Mouse (Mus musculus): ENCODE measurements around the gene Zfp385a.
"Not testable (repeated sequence)": the region's sequence is repeated elsewhere in the genome, so short reads cannot be mapped to it uniquely, and the experiment has no call there.

Zfp385a gene

DNA sequence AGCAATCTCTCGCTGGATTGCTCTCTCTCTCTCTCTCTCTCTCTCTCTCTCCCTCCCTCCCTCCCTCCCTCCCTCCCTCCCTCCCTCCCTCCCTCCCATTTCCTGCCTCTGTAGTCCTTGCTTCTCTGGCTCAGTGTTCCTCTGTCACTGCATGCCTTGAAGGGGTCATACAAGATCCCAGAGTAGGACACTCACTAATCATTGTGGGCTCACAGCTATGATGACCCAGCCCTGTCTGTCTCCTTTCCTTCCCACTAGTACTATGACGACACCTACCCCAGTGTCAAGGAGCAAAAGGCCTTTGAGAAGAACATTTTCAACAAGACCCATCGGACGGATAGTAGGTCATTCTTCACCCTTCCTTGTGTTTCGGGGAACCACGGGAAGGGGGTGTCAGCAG lies 49.5 kb downstream of the Zfp385a start:
- DNase-seq (ENCODE audit: low spot score): no peak

DNA sequence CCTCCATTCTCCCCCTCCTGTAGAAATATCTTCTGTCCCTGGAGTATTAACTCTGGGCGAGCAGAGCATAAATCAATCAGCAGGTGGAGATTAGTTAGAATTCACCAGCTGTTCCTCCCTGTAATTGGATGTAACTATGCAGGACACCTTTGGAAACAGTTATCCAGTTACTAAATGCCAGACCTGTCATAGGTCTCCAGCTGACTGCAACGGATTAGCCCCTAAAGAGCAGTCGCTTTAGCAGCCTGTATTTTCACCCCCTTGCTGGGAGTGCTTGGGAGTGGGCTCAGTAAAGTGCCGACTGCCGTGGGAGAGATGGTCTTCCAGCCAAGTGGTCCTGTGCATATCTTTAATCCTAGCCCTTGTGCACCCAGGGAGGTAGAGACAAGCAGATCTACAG lies 50.3 kb downstream of the Zfp385a start:
- no peak for DNase-seq (ENCODE audit: low spot score)

DNA sequence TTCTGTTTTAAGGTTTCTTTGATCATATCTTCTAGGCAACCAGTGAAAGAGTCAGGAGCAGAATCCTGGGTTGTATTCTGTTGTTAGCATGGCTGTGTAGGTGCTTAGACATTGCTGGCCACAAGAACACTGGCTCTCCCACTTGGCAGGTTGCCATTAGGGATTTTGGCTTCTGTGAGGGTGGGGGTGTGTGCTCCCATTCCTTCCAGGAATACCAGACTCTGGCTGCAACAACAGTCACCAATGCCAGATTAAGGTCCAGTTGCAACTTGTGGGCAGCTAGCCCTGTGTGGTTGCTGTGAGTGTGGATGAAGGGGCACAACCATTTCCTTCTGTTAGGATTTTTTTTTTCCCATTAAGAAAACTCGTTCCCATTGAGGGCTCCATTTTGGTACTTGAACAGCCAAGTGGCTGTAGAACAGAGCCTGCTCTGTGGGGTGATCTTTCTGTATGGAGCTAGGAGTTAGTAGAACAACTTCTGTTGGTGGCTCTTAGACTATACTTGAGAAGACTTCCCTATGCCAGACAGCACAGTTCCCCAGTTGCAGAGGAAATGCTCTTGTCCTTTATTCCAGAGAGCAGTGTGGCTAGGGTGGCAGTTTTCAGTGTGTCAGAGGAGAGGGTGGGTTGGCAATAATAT lies 54.0 kb downstream of the Zfp385a start:
- DNase-seq (ENCODE audit: low spot score): no peak

DNA sequence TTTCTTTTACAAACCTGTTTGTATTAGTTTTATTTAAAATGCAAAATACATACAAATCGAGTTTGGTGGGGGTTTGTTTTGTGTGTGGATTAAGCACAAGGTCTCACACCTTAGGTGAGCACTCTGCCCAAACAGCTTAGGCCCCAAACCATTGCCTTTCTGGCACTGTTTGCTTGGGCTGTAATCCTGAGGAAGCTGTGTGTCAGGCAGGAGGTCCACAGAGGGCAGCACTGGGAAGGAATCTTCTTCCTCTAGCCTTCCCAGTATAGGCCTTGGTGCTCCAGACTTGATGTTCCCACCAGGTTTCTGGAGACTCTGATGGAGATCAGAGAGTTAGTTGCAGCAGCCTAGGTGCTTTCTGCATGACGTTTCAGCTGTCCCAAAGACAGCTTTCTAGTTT lies 55.2 kb downstream of the Zfp385a start:
- DNase-seq (ENCODE audit: low spot score): no peak

DNA sequence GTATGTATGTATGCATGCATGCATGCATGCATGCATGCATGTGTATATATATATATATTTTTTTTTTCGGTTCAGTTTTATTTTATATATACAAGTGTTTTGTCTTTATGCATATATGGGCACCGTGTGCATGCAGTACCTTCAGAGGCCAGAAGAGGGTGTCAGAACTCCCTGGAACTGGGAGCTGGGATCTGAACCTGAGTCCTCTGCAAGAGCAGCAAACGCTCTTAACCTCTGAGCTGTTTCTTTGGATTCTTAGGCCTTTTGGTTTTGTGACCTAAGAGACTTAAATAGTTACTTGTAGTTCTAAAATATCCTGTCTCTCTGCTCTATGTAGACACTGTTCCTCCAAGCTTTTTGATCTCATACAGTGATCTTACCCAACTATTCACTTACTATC lies 55.8 kb downstream of the Zfp385a start:
- DNase-seq (ENCODE audit: low spot score): peak; percentile 43

DNA sequence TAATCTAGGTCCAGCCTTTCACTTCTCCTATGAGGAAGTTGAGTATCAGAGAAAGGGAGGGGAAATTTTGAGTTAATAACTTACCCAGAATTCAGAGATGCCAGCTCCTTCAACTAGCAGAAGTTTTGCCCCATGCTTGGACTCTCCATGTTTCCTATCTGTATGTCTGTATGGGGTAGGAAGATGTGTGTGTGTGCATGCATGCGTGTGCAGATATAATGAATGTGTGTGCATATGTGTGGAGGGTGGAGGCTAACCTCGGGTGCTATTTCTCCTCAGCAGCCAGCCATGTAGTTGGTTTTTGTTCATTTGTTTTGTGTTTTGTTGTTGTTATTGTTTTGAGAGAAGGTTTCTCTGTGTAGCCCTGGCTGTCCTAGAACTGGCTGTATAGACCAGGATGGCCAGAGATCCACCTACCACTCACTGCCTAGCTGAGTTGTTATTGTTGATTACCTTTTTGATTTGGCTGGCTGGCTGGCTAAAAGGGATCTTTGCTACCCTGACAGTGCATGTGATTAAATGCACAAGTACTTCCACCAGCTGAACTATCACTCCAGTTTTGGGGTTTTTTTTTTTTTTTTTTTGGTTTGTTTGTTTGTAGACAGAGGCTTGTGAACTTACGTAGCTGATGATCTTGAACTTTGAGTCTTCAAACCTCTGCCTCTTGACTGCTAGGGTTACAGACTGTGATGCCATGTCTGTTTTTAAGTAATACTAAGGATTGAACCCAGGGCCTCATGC lies 58.3 kb downstream of the Zfp385a start:
- DNase-seq (ENCODE audit: low spot score): no peak

DNA sequence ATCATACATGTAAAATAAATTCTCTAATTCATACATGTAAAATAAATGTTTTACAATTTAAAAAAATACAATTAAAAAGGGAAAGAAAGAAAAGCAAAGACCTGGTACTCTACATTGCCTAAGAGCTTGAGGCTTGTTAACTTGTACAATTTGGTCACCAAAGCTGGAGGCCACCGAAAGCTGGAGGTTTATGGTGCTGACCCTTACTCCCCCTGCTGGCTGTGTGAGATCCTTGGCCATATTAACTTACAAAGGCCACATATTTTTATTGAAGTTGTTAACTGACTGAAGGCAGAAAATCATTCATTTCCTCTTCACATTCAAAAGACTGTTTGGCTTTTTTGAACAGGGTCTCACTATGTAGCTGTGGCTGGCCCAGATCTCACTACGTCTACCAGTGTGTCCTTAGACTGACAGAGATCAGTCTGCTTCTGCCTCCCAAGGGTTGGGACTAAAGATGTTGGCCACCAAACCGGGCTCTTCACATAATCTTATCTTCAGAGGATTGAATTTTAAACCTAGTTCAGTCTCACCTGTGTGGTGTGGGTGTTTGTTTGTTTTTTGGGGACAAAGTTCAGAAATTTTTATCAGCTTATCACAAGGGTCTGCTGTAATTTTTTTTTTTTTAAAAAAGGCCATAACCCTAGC lies 59.0 kb downstream of the Zfp385a start:
- DNase-seq (ENCODE audit: low spot score): peak; percentile 47

DNA sequence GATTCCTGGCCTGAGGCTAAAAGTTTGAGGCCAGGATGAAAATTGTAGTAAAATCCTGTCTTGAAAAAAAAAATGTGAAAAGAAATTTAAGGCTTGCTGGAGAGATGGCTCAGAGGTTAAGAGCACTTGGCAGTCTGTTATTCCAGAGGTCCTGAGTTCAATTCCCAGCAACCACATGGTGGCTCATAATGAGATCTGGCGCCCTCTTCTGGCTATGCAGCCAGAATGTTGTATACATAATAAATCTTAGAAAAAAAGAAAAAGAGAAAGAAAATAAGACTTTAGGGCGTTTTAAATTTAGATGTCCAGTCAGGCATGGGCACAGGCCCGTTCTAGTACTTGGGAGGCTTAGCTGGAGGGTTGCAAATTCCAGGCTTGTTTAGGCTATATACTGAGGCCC lies 60.1 kb downstream of the Zfp385a start:
- peak; percentile 45 for DNase-seq (ENCODE audit: low spot score)

DNA sequence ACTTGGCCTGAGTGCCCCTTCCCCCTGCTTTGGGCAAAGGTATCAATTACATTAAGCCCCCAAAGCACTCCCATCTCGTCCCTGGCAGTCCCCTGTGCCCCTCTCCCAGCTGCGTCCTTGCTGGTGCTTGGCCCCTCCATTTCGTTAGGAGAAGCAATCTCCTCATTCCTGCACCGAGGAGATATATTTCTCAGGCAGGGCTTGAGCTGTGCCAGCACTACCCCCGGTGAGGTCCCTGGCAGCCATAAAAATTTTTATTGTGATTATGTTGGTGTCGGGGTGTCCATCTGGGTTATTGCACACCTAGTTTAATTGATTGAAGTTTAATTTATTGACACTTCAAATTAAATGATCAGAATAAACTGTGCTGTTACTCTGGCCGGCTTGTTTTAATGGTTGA lies 61.9 kb downstream of the Zfp385a start:
- DNase-seq (ENCODE audit: low spot score): no peak

DNA sequence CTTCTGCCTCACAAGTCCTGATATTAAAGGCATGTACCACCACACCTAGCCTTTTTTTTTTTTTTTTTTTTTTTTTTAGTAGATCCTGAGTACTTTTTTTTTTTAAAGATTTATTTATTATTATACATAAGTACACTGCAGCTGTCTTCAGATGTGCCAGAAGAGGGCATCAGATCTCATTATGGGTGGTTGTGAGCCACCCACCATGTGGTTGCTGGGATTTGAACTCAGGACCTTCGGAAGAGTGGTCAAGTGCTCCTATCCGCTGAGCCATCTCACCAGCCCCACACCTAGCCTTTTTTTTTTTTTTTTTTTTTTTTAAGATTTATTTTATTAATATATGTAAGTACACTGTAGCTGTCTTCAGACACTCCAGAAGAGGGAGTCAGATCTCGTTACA lies 64.0 kb downstream of the Zfp385a start:
- DNase-seq (ENCODE audit: low spot score): not testable (repeated sequence)

DNA sequence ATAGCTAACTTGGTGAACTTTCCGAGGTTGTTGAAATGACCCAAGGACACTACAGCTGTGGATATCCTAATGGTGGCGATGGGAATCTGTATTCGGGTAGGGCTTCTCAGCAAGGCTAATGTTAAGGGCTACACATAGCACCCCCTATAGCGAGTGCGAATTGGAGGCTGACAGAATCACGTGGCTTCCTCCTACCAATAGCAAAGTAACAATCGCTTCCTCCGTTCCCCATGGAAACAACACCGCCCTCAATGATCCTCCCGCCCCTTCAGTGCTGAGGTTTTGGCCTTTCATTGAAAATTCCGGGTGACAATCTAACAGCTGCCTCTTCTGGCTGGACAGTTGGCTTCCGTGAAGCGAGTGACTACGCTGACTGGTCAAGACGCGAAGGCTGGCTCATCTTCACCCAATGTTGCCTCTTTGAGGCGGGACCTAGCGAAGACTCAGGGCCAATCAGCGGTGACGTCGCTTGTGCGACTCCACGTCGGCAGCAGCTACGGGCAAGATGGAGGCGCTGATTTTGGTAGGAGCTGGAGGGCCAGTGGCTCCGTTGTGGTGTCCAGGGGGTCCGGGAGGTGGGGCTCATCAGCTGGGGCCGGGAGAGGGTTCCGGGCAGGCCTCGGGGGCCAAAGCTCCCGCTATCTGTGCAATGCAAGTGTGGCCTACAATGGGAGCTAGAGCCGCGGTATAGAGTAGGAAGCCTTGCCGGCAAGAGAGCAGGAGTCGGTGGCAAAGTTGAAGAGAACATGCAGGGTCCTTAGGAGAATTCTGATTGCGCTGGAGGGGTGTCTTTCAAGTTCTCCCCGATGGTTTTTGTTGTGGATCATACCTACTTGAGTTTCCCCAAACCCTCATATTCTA lies 67.2 kb downstream of the Zfp385a start, which contains the start of gene Copz1:
Copz1 (plus strand) TSS at position 296 of the 861 bp plus-strand sequence.
- peak; percentile 91 for DNase-seq (ENCODE audit: low spot score)

DNA sequence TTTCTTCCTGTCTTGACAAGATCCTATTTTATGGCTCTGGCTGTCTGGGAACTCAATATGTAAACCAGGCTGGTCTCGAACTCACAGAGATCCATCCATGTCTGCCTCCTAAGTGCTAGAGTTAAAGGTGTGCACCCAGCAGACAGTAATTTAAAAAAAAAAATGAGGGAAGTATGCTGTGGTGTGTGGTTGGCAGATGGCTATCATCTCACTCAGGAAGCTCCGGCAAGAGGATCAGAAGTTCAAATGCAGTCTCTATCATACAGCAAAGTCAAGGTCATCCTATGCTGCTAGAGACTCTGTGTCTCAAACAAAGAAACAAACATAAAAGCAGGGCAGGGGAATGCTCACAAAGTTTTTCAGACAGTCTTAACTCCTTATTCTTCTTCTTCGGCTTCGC lies 71.0 kb downstream of the Zfp385a start:
- DNase-seq (ENCODE audit: low spot score): no peak

DNA sequence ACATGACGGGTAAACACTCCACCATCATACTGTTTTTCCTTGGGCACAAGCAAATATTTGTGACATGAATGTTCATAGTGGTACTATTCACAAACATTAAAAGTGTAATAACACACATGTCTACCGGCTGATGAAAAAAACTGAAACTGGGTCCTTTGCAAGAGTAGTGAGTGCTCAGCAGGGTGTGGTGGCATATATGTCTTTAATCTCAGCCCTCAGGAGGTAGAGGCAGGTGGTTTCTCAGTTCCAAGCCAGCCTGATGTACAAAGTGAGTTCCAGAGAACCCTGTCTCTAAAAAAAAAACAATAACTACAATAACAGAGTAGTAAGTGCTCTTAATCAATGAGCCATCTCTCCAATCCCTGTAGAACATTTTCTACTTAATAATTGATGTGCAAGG lies 75.1 kb downstream of the Zfp385a start:
- DNase-seq (ENCODE audit: low spot score): no peak
